Mouse (Mus musculus) hindbrain, embryonic 11.5 days (tissue): ENCODE data around the gene Tsc2. TPM values are rescaled to one million over a fixed set of nuclear protein-coding genes. Genes with fewer than 3 reads are reported as not detected.
A peak's percentile ranks its signal among the peaks of the same experiment; 100 is the strongest.

Experiments
- ATAC-seq: fragments of 200-750 bp; cut with Nextera tagmentation; 2 replicates; pipeline ENCODE4 v1.8.0; 2017; ENCODE audit warnings: mild to moderate bottlenecking, moderate TSS enrichment, moderate library complexity; ENCODE audit not compliant: low FRiP score
- DNase-seq: peaks from one replicate; pipeline ENCODE4 v3.0.0-alpha.2; 2015; ENCODE audit warnings: low spot score
- H3K27ac ChIP-seq: fragments of 300-500 bp; sonication (generic); 2 replicates; pipeline ENCODE4 v1.5.1; 2014; ENCODE audit warnings: mild to moderate bottlenecking, low read depth, low read length
- H3K27me3 ChIP-seq: fragments of 300-500 bp; sonication (generic); 2 replicates; pipeline ENCODE4 v1.6.1; 2014; ENCODE audit warnings: mild to moderate bottlenecking, low read length, moderate library complexity, mixed read lengths; ENCODE audit not compliant: control insufficient read depth, insufficient read depth
- H3K36me3 ChIP-seq: fragments of 300-500 bp; sonication (generic); 2 replicates; pipeline ENCODE4 v1.6.1; 2014; ENCODE audit warnings: mild to moderate bottlenecking, low read length, moderate library complexity, mixed read lengths; ENCODE audit not compliant: control insufficient read depth, insufficient read depth
- H3K4me1 ChIP-seq: fragments of 300-500 bp; sonication (generic); replicated peaks from 2 replicates; pipeline ENCODE4 v1.6.1; 2014; ENCODE audit warnings: low read length, mixed read lengths; ENCODE audit not compliant: control insufficient read depth, insufficient read depth
- H3K4me2 ChIP-seq: fragments of 300-500 bp; sonication (generic); replicated peaks from 2 replicates; pipeline ENCODE4 v1.6.1; 2014; ENCODE audit warnings: mild to moderate bottlenecking, low read depth, low read length
- H3K4me3 ChIP-seq: fragments of 300-500 bp; sonication (generic); 2 replicates; pipeline ENCODE4 v1.5.1; 2014; ENCODE audit warnings: low read depth, low read length
- H3K9ac ChIP-seq: fragments of 300-500 bp; sonication (generic); 2 replicates; pipeline ENCODE4 v1.6.1; 2014; ENCODE audit warnings: low read depth, low read length
- H3K9me3 ChIP-seq: fragments of 300-500 bp; sonication (generic); 2 replicates; pipeline ENCODE4 v1.6.1; 2016; ENCODE audit warnings: low read length; ENCODE audit not compliant: control insufficient read depth
- WGBS: fragments of 180-500 bp; shearing (Covaris S2); extraction: QIAGEN DNeasy Blood & Tissue Kit; methylation state at CpG from one replicate; pipeline ENCODE4 v1.1.7; 2014; 5-methylcytosine and 5-hydroxymethylcytosine counted together
- polyA plus RNA-seq: library from polyadenylated mRNA; unstranded; fragments of >200 nt; fragmentation: Nextera tagmentation; extraction: Ambion mirVana; gene quantifications from 2 replicates; pipeline ENCODE4 v1.2.1, GENCODE M21; 2014

The Tsc2 gene
- polyA plus RNA-seq, 1 experiment from 2014 or later: 53.6 TPM

GRCm38 (mm10) chr17:24596073-24596466 is 36.4 kb downstream of the Tsc2 start:
- H3K36me3 ChIP-seq: peaks cover 17% of the 10 kb centered on the region

GRCm38 (mm10) chr17:24595126-24596072 is 37.0 kb downstream of the Tsc2 start:
- DNase-seq: peak; percentile 15
- ATAC-seq: no peak
- H3K36me3 ChIP-seq: peaks cover 17% of the 10 kb centered on the region
- H3K4me3 ChIP-seq: no peak overlapping the region
- no peak overlapping the region for H3K27ac ChIP-seq
- no peaks in the 10 kb centered on the region for H3K4me1 ChIP-seq
- H3K9ac ChIP-seq: no peak overlapping the region
- no peak overlapping the region for H3K4me2 ChIP-seq
- no peaks in the 10 kb centered on the region for H3K9me3 ChIP-seq
- no peaks in the 10 kb centered on the region for H3K27me3 ChIP-seq
- WGBS: 79% methylated on average over 17 of the region's 17 CpGs

More at GRCm38 (mm10) chr17:24596073-24596466, 36.4 kb downstream of the Tsc2 start:
- Histone ChIP-seq H3K4me2 (no peak overlapping the region), H3K9ac (no peak overlapping the region), H3K27me3 (no peaks in the 10 kb centered on the region), H3K4me3 (no peak overlapping the region), H3K4me1 (no peaks in the 10 kb centered on the region), H3K27ac (no peak overlapping the region), H3K9me3 (no peaks in the 10 kb centered on the region)
- no peak for DNase-seq
- 88% methylated on average over 5 of the region's 5 CpGs for WGBS
- no peak for ATAC-seq

- Histone ChIP-seq H3K36me3 (peaks cover 17% of the 10 kb centered on the region), H3K4me1 (no peaks in the 10 kb centered on the region), H3K4me3 (no peak overlapping the region), H3K27ac (no peak overlapping the region), H3K9ac (no peak overlapping the region), H3K27me3 (no peaks in the 10 kb centered on the region), H3K9me3 (no peaks in the 10 kb centered on the region), H3K4me2 (no peak overlapping the region)
- ATAC-seq (peak; percentile 14; the same call in 1 of the 2 replicates), DNase-seq (no peak)
- WGBS: 93% methylated on average over 26 of the region's 26 CpGs
Observed at GRCm38 (mm10) chr17:24593992-24594890, 38.2 kb downstream of the Tsc2 start.

GRCm38 (mm10) chr17:24593248-24593647 is 39.2 kb downstream of the Tsc2 start:
- Histone ChIP-seq H3K4me2 (no peak overlapping the region), H3K9ac (no peak overlapping the region), H3K4me1 (no peaks in the 10 kb centered on the region), H3K9me3 (no peaks in the 10 kb centered on the region), H3K27ac (no peak overlapping the region), H3K27me3 (no peaks in the 10 kb centered on the region), H3K36me3 (peaks cover 14% of the 10 kb centered on the region), H3K4me3 (no peak overlapping the region)
- DNase-seq: no peak
- WGBS: 93% methylated on average over 5 of the region's 5 CpGs
- no peak for ATAC-seq

GRCm38 (mm10) chr17:24591695-24592094 is 40.7 kb downstream of the Tsc2 start:
- H3K4me3 ChIP-seq: no peak overlapping the region
- ATAC-seq (no peak), DNase-seq (no peak)
- H3K36me3 ChIP-seq: peaks cover 22% of the 10 kb centered on the region
- WGBS: 94% methylated on average over 5 of the region's 5 CpGs
- no peaks in the 10 kb centered on the region for H3K4me1 ChIP-seq
- H3K27me3 ChIP-seq: no peaks in the 10 kb centered on the region
- no peak overlapping the region for H3K4me2 ChIP-seq
- no peaks in the 10 kb centered on the region for H3K9me3 ChIP-seq
- no peak overlapping the region for H3K27ac ChIP-seq
- no peak overlapping the region for H3K9ac ChIP-seq

DNA sequence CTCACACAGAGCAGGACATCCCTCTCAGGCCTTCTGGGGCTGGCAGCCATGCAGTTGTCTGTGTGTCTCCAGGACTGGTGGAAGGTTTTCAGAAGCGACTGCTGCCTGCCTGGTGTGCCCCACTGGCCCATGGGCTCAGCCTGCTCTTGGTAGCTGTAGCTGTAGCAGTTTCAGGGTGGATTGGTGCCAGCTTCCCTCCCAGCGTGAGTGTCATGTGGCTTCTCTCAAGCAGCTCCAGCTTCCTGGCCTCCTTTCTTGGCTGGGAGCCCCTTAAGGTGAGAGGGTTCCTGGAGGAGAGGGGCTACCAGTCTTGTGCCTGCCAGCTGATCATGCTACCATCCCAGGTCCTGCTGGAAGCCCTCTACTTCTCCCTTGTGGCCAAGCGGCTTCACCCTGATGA is 41.5 kb downstream of the Tsc2 start:
- no peak overlapping the region for H3K4me2 ChIP-seq
- H3K36me3 ChIP-seq: peaks cover 16% of the 10 kb centered on the region
- H3K4me3 ChIP-seq: no peak overlapping the region
- no peaks in the 10 kb centered on the region for H3K9me3 ChIP-seq
- DNase-seq (no peak), ATAC-seq (no peak)
- WGBS: 89% methylated on average over 3 of the region's 3 CpGs
- no peak overlapping the region for H3K9ac ChIP-seq
- H3K27me3 ChIP-seq: no peaks in the 10 kb centered on the region
- H3K4me1 ChIP-seq: no peaks in the 10 kb centered on the region
- no peak overlapping the region for H3K27ac ChIP-seq

DNA sequence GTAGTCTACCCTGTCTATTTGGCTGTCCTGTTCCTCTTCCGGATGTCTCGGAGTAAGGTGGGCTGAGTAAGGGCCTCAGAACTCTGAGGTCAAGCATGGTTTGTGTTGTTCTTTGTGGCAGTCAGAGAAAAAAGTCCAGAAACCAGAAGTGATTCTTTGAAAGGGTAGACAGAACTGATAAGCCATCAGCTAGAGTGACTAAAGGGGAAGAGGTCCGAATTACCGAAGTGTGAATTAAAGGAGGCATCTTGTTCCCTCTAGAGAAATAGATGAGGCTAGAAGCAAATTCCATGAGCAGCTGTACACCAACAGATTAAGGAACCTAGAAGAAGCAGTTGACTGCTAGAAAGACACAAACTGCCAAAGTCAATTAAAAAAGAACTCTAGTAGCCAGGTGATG is 45.9 kb downstream of the Tsc2 start:
- peaks cover 18% of the 10 kb centered on the region for H3K36me3 ChIP-seq
- H3K9ac ChIP-seq: no peak overlapping the region
- H3K27ac ChIP-seq: no peak overlapping the region
- no peak for ATAC-seq
- WGBS: 96% methylated on average over 4 of the region's 4 CpGs
- H3K27me3 ChIP-seq: no peaks in the 10 kb centered on the region
- no peak for DNase-seq
- no peaks in the 10 kb centered on the region for H3K4me1 ChIP-seq
- H3K4me2 ChIP-seq: no peak overlapping the region
- no peak overlapping the region for H3K4me3 ChIP-seq
- H3K9me3 ChIP-seq: no peaks in the 10 kb centered on the region

DNA sequence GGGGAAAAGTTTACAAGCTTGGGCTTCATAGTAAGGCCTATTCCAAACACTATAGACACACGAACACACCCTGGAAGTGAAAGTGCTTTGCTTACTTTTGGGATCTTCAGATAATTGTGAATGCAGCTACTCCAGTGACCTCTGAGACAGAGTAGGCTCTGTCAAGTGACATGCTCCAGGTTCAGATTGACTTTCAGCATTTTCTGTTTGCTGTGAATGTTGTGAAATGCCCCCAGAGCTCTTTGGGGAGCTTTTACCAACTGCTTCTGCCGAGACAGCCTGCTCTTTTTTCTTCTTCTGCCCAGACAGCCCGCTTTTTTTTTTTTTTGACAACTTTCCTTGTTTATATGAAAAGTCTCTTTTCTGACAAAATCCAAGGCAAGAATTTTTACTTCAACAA is 47.9 kb downstream of the Tsc2 start:
- Histone ChIP-seq H3K9ac (no peak overlapping the region), H3K4me1 (no peaks in the 10 kb centered on the region), H3K27me3 (no peaks in the 10 kb centered on the region), H3K4me2 (no peak overlapping the region), H3K4me3 (no peak overlapping the region), H3K9me3 (no peaks in the 10 kb centered on the region), H3K27ac (no peak overlapping the region), H3K36me3 (peaks cover 18% of the 10 kb centered on the region)
- no peak for ATAC-seq
- DNase-seq: no peak
- WGBS: 83% methylated on average over 3 of the region's 3 CpGs
